Mouse (Mus musculus): ENCODE measurements around the gene Farp1.

The Farp1 gene

DNA sequence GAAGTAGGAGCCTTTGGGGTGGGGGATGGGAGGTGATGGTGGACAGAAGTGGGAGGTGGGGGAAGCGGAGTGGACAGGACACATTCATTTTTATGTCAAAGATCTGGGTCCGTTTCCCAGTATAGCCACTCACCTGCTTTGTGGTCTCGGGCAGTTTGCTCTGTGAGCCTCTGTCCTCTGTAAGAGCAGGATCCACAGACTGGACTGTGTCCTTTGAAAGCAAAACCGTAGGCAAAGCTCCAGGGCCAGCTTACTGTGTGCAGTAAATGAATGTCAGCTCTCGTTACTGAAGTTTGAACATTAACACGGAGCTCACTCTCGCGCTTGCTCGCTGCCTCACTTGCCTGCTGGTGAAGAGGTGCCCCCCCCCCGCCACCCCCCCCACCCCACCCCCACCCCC, 110.7 kb downstream of the Farp1 start:
- DNase-seq (ENCODE audit: low spot score): no peak

DNA sequence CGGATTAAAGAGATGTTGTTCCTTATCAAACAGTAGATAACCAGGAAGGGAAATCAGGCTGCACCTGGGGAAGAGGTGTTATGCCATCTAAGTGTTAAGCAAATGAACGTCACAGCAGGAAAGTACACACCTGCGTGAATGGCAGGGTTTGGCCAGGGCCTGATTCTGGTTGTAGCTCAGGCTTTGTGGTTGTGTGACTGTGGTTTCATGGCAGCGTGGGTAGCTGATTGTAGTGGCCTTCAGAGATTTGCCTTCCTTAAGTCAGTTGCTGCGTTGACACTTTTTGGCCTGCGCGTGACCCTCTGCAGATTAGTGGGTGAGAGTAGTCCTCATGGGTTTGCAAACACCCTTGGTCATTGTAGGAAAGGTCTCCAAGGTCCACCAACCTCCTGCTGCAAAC, 111.2 kb downstream of the Farp1 start:
- no peak for DNase-seq (ENCODE audit: low spot score)

DNA sequence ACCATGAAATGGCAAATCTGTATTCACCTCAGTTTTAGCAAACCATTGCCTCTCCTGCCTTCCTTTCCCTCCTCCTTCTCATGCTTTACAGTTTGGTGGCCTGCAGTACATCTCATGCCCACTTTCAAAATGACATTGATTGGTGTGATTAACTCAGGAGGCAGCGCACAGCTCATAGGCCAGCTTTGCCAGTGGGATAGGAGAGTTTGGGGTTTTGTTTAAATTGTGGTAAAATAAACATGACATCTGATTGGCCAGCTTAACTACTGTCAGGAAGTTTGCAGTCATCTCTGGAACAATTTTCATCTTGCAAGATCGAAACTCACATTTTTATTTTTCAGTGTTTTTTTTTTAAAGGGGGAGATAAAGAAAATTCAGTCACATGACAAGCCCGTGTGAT, 112.0 kb downstream of the Farp1 start:
- DNase-seq (ENCODE audit: low spot score): no peak

GRCm38 (mm10) chr14:121148088-121148785, 113.2 kb downstream of the Farp1 start:
- DNase-seq (ENCODE audit: low spot score): no peak

DNA sequence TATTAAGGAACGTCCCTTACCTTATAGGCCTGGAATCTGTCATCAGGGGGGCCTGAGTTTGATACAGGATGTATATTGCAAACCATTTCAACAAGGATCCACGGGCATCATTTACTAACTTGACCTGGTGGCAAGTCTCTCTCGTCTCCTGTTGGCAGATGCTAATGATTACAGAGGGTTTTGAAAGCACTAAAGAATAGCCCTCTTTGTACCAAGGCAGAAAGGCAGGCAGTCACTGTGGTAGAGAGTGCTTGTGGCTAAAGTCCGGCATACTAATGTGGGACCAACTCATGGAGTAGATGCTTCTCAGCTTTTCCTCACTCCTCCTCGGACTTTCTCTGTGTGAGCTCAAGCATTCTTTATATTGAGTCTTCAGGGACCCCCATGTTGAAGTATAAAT, 115.0 kb downstream of the Farp1 start:
- no peak for DNase-seq (ENCODE audit: low spot score)

GRCm38 (mm10) chr14:121151837-121152236, 116.8 kb downstream of the Farp1 start:
- no peak for DNase-seq (ENCODE audit: low spot score)

DNA sequence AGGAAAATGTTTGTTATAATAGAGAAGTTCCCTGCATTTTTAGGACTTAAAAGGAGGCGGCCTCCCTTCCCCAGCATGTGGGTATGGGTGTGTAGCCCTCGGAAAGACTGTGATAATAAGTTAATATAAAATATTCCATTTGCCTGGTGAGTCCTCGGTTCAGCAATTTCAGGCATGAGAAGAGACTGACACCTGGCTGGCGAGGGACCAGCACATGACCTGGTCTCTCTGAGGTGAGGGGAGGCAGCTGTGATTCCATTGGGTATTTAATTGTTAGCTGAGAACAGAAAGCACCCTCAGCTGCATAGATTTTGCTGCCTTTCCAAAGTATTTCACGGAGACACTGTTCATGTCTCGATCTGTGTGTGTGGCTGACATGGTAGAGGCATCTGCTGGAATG, 117.8 kb downstream of the Farp1 start:
- no peak for DNase-seq (ENCODE audit: low spot score)

DNA sequence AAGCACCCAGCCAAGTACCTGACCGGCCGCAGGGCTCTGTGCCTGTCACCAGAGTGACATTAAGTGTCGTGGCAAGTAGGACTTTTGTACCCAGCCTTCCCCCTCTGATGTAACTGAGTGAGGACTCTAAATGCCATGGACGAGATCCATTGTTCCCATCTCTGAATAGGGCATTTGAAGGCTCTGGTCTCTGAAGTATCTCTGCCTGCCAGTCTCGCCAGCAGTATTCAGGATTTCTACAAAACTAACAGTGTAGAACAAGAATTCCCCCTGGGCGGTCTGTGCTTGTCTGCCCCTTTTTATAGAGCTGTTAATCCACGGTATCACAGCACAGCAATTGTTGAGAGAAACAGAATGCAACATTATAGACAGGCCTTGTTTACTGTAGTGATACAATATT, 118.3 kb downstream of the Farp1 start:
- DNase-seq (ENCODE audit: low spot score): no peak

- no peak for DNase-seq (ENCODE audit: low spot score)
Measured at GRCm38 (mm10) chr14:121155173-121155572, 120.2 kb downstream of the Farp1 start.

- DNase-seq (ENCODE audit: low spot score): no peak
Measured at GRCm38 (mm10) chr14:121158616-121159015, 123.6 kb downstream of the Farp1 start.

DNA sequence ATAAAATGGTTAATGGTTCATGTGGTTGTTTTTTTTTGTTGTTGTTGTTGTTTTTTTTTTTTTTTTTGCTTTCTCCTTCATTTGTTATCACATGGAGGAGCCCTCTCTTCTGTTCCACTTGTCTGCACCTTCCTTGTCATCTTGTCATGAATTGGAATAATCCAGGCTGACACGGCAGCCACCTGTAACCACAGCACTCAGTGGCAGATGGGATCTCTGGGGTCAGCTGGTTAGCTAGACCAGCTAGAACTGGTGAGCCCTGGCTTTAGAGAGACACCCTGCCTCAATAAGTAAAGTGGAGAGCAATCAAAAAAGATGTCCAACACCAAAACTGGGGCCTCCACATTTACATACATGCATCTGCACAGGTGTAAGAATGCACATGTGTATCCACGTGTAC, 127.8 kb downstream of the Farp1 start:
- DNase-seq (ENCODE audit: low spot score): no peak

DNA sequence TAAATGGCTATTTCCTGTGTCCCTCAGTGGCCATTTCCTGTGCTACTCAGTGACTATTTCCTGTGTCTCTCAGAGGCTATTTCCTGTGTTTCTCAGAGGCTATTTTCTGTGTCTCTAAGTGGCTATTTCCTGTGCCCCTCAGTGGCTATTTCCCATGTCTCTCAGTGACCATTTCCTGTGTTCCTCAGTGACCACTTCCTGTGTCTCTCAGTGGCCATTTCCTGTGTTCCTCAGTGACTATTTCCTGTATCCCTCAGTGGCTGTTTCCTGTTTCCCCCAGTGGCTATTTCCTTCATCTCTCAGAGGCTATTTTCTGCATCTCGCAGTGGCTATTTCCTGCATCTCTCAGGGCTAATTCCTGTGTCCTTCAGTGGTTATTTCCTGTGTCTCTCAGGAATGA, 129.9 kb downstream of the Farp1 start:
- no peak for DNase-seq (ENCODE audit: low spot score)

DNA sequence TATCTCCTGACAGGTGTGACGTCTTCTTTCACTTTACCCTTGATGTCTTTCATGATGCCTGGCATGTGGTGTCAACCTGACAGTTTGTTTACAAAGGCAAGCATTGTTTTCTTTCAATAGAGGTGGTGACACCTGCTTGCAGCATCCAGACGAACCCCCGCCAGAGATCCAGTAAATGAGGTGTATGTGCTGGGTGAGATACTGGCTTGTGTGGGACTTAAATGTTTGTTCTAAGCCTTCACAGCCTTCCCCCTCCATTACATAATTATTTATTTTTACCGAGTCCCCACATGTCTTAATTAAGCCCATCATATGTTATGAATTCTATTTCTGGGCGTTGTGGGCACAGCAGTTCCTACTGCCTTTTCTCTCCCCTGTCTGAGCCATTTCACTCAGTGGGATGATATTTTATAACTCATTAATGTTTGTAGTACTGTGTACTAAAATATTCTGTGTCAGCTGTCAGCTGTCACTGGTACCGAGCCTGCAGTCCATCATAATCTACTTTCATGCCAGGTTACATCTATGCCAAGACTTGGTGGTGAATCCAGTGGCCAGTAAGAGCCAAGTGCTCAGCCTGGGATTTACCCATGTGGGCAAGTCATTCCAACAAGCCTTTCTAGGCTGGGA, 130.5 kb downstream of the Farp1 start:
- no peak for DNase-seq (ENCODE audit: low spot score)

DNA sequence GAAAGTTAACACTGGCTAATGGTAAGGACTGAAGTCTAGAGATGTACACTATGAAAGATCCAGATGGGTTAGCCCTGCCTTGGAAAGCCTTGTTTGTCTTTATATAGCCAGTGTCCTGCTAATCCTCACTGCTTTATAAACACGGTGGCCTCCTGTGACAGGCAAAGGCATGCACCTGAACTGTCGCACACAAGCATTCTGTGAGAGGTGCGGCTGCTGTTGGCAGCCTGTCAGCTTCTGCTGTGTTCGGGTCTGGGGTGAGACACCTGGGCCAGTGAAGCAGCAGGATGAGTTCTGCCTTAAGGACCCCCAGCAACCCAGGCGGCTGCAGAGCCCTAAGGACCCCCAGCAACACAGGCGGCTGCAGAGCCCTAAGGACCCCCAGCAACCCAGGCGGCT, 131.0 kb downstream of the Farp1 start:
- no peak for DNase-seq (ENCODE audit: low spot score)

GRCm38 (mm10) chr14:121168716-121169115, 133.7 kb downstream of the Farp1 start:
- no peak for DNase-seq (ENCODE audit: low spot score)

GRCm38 (mm10) chr14:121170321-121170720, 135.3 kb downstream of the Farp1 start:
- no peak for DNase-seq (ENCODE audit: low spot score)

DNA sequence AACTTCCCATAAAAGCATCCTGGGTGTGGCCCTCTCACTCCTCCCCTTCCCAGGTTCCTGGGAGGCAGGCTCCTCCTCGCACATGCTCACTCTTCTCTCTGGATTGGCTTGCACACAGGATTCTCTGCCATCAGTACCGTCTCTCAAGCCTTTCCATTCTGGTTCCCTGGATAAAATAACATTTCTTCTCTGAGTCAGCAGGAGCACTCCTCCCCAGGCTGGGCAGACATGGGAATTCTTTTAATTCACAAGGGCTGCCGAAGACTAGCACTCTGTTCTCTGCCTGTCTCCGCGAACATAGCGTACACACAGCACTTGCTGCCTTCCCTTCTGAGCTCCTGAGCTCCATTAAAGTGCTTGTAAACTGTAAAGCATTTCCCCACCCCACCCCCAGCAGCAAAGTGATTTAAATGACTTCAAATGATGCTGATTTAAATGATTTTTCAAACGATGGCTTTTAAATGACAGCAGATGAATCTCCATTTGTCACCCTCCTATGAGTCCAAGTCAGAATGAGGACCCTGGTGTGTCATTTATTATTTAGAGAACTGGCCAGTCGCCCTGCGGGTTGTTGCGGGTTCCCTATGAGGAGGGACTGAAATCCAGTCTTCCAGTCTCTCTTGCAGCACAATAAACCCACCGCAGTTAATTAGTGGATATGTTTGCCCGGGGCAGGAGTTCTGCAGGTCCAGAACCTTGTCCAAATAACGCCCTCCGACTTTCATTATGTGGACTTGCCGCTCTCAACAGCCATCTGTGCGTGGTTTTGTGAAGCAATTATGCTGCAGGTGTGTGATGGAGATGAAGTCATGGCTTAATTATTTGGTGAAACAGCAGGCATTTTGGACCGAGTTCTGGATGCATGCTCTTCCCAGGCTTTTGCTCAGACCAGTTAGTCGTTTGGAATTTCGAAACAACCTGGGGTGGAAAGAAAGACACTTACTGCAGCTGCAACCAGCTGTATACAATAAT, 137.4 kb downstream of the Farp1 start:
- no peak for DNase-seq (ENCODE audit: low spot score)

DNA sequence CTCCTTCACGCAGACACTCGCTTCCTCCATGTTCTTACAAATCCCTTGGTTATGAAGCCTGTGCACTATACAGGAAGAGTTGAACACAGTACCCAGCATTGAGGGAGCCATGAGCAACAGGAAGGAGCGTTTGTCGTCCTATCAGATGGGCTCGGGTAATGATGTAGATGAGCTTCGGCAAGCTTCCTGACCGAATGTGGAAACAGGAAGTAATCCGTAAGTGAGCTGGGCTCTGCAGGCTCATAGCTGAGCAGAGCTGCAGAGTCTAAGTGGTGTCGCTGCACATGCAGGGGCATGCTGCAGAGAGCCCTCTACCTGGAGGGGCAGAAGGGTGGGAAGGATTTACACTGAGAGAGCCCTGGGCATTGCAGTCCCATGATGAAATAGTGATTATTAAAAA, 140.4 kb downstream of the Farp1 start:
- DNase-seq (ENCODE audit: low spot score): no peak

DNA sequence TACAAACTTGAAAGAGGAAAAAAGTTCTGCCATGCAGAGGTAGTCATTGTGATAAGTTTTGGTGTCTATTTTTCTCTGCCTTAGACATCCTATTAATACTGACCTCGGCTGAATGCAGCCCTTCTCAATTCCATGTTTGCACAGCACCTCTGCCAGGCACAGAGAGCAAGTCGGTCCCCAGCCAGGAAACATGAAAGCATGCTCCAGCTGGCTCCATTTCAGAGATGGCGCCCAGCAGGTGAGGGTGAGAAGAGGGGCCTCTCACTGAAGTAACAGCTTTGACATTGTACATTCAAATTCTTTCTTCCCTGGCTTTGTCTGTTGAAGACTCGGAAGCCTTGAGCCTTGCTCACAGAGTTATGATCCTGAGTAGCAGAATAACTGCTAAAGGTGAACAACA, 140.9 kb downstream of the Farp1 start:
- DNase-seq (ENCODE audit: low spot score): no peak

- no peak for DNase-seq (ENCODE audit: low spot score)
Measured at GRCm38 (mm10) chr14:121177907-121178306, 142.9 kb downstream of the Farp1 start.

DNA sequence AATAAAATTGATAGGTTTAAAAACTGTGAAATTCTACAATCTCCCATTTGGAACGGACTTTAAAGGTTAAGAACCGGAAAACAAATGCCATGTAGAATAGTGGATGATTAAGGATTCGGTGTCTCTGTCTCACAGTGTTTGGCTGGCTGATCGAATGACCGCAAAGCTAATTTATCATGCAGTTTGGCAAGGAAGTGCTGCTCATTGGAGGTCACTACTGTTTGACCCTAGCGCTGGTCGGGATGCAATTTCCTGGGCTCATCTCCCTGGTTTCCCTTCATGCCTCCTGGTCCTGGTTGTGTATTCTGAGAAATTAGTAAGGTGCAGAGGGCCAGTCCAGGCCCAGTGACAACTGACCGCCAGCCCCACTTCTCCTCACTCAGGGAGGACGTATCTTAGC, 145.6 kb downstream of the Farp1 start:
- no peak for DNase-seq (ENCODE audit: low spot score)

DNA sequence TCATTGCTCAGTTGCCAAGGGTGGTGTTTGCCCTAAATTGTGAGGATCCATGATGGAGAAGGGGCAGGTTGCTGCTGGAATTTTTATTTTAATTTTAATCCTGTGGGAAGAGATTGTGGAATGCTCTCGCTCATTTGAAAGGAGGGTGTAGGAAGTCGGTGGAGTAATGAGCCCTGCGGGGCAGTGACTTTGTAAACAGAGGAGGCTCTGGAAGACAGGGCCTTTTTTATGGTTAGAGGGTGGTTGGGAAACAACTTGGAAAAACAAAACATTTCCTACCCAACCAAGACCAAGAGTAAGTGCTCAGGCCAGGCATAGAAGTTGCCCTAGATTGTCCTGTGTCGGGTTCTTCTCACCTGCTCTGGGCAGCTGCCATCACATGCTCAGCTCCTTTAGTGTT, 146.8 kb downstream of the Farp1 start:
- DNase-seq (ENCODE audit: low spot score): no peak

GRCm38 (mm10) chr14:121182967-121183366, 148.0 kb downstream of the Farp1 start:
- no peak for DNase-seq (ENCODE audit: low spot score)
